In the genomic region with DNA sequence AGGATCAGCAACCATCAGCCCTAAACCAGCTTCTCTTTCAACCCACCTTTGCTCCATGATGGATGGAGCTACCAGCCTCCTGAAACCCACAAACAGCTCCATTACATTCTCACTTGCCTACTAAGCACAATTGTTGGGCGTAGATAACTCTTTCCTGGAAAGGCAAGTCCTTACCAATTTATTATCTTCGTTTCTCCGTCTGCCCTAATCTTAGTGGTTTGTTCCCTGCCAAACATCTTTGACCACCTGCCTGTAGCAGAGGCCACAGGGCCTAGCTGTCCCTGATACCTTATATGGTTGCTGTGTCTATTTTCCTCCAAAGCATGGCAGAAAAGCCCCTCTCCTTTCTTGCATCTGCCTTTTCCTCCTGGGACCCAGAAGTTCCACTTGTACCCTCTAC, we compare ENCODE assay signal across 25 mouse cellular contexts. TPM values are rescaled to one million over a fixed set of nuclear protein-coding genes. Genes with fewer than 3 reads are reported as not detected.
DNase-seq lines count a peak whose midpoint lies in the region; ATAC-seq lines count a peak whose summit lies in the region.
"Had no signal": no experiment of that assay in that cellular context is flagged by ENCODE, and none has a peak within 500 bp of the region (broad histone marks: within the 10 kb centered on the region; RNA-seq: fewer than 3 reads in every experiment).

No protein-coding gene starts in this region.

- peaks cover 5% of the 10 kb centered on the region; the same call in 1 of the 2 replicates for H3K27me3 ChIP-seq in liver, embryonic 12.5 days (replicated peaks)
- no peaks in the 10 kb centered on the region for H3K27me3 ChIP-seq in liver, embryonic 16.5 days (ENCODE audit: control insufficient read depth, insufficient read depth, low read depth, low read length)
- H3K27me3 ChIP-seq in hindbrain, embryonic 16.5 days (replicated peaks; ENCODE audit: control insufficient read depth, insufficient read depth, low read length): no peaks in the 10 kb centered on the region
- H3K27me3 ChIP-seq: embryonic facial prominence, embryonic 13.5 days; Patski had no signal

- H3K9ac ChIP-seq in liver, embryonic 12.5 days: no peak overlapping the region; the same call in 1 of the 2 replicates
- H3K9ac ChIP-seq in liver, embryonic 16.5 days (ENCODE audit: low read depth, low read length): no peak overlapping the region
- no peak overlapping the region for H3K9ac ChIP-seq in hindbrain, embryonic 16.5 days (ENCODE audit: low read depth, low read length)
- H3K9ac ChIP-seq: embryonic facial prominence, embryonic 13.5 days; forebrain, embryonic 12.5 days; heart, embryonic 15.5 days had no signal

- H3K27ac ChIP-seq in liver, embryonic 12.5 days: peak overlapping the region; percentile 73
- H3K27ac ChIP-seq in liver, embryonic 16.5 days (ENCODE audit: low read length): no peak overlapping the region
- no peak overlapping the region for H3K27ac ChIP-seq in hindbrain, embryonic 16.5 days (ENCODE audit: low read depth, low read length)
- H3K27ac ChIP-seq: embryonic facial prominence, embryonic 13.5 days; forebrain, embryonic 12.5 days; heart, adult 2 months; heart, embryonic 15.5 days; hindbrain, postnatal 0 days had no signal

- H3K4me1 ChIP-seq in liver, embryonic 12.5 days: peaks cover 38% of the 10 kb centered on the region
- no peaks in the 10 kb centered on the region for H3K4me1 ChIP-seq in liver, embryonic 16.5 days (ENCODE audit: control insufficient read depth, low read depth, low read length)
- H3K4me1 ChIP-seq in hindbrain, embryonic 16.5 days (ENCODE audit: control insufficient read depth, insufficient read depth, low read depth, low read length): no peaks in the 10 kb centered on the region
- H3K4me1 ChIP-seq: embryonic facial prominence, embryonic 13.5 days; forebrain, embryonic 12.5 days; heart, embryonic 15.5 days had no signal

- H3K4me3 ChIP-seq in liver, embryonic 12.5 days: no peak overlapping the region
- no peak overlapping the region for H3K4me3 ChIP-seq in liver, embryonic 16.5 days (ENCODE audit: low read depth, low read length)
- H3K4me3 ChIP-seq in hindbrain, embryonic 16.5 days (ENCODE audit: low read length): no peak overlapping the region
- H3K4me3 ChIP-seq: embryonic facial prominence, embryonic 13.5 days; forebrain, embryonic 12.5 days; heart, adult 2 months; heart, embryonic 15.5 days had no signal

- 35% methylated on average over 3 of the region's 3 CpGs for WGBS in liver, embryonic 12.5 days (ENCODE audit: insufficient replicate concordance)
- WGBS in liver, embryonic 16.5 days (ENCODE audit: insufficient replicate concordance): 35% methylated on average over 3 of the region's 3 CpGs
- 88% methylated on average over 3 of the region's 3 CpGs for WGBS in hindbrain, embryonic 16.5 days

- ATAC-seq in liver, embryonic 12.5 days: peak; percentile 88
- peak; percentile 59; the same call in 1 of the 2 replicates for ATAC-seq in liver, embryonic 16.5 days (ENCODE audit: low read depth)
- no peak for ATAC-seq in hindbrain, embryonic 16.5 days
- ATAC-seq: activated CD4-positive, CD25-positive, alpha-beta regulatory T cell, adult 4 months; forebrain, embryonic 16.5 days; hindbrain, postnatal 0 days; Patski had no signal

- H3K9me3 ChIP-seq in liver, embryonic 12.5 days (replicated peaks): no peaks in the 10 kb centered on the region
- no peaks in the 10 kb centered on the region for H3K9me3 ChIP-seq in liver, embryonic 16.5 days (replicated peaks; ENCODE audit: control insufficient read depth, low read length)
- H3K9me3 ChIP-seq in hindbrain, embryonic 16.5 days (ENCODE audit: control insufficient read depth, low read length): no peaks in the 10 kb centered on the region
- H3K9me3 ChIP-seq: embryonic facial prominence, embryonic 13.5 days; forebrain, embryonic 12.5 days; heart, embryonic 15.5 days had no signal

- no peaks in the 10 kb centered on the region for H3K36me3 ChIP-seq in liver, embryonic 12.5 days
- H3K36me3 ChIP-seq in liver, embryonic 16.5 days (ENCODE audit: control insufficient read depth, insufficient read depth): no peaks in the 10 kb centered on the region
- no peaks in the 10 kb centered on the region for H3K36me3 ChIP-seq in hindbrain, embryonic 16.5 days (ENCODE audit: control insufficient read depth, insufficient read depth, low read length)
- H3K36me3 ChIP-seq: embryonic facial prominence, embryonic 13.5 days; forebrain, embryonic 12.5 days; heart, embryonic 15.5 days had no signal

- peak overlapping the region; percentile 26 for H3K4me2 ChIP-seq in liver, embryonic 12.5 days
- H3K4me2 ChIP-seq in liver, embryonic 16.5 days (ENCODE audit: low read depth, low read length): no peak overlapping the region
- no peak overlapping the region for H3K4me2 ChIP-seq in hindbrain, embryonic 16.5 days (ENCODE audit: low read length)
- H3K4me2 ChIP-seq: embryonic facial prominence, embryonic 13.5 days; forebrain, embryonic 12.5 days; heart, embryonic 11.5 days; heart, embryonic 15.5 days had no signal

- DNase-seq in MEL-GATA-1-ER (ENCODE audit: extremely low read depth, low read depth): peak; percentile 56
- DNase-seq in c-Kit-positive CD71-positive TER-119-negative erythroid progenitor cells, embryonic 14.5 days (ENCODE audit: low read depth): peak; percentile 50
- DNase-seq in lung, postnatal 25 days (ENCODE audit: low spot score): no peak
- DNase-seq in Muller cell, postnatal 12 days (ENCODE audit: inconsistent ontology term): no peak
- DNase-seq: adrenal gland, postnatal 14 days; cerebellum, adult 11 months; cerebellum, adult 8-10 months; cerebellum, postnatal 25 days; gastrocnemius, postnatal 10 days; heart, adult 2 months; heart, postnatal 14 days had no signal

RNA-seq across cellular contexts. Expression of gene Gm13539, which starts 7.0 kb away (rescaled TPM):
- not detected in 2 replicates for polyA plus RNA-seq in liver, embryonic 12.5 days (2016; fragmentation: Nextera tagmentation; extraction: Ambion mirVana)
- not detected in 2 replicates for polyA plus RNA-seq in liver, embryonic 16.5 days (2015; fragmentation: Nextera tagmentation; extraction: Ambion mirVana)
- polyA plus RNA-seq in hindbrain, embryonic 16.5 days (2015; fragmentation: Nextera tagmentation; extraction: Ambion mirVana): not detected in 2 replicates
- polyA plus RNA-seq: activated CD4-positive, CD25-positive, alpha-beta regulatory T cell, adult 4 months; embryonic facial prominence, embryonic 13.5 days; forebrain, embryonic 12.5 days; forebrain, embryonic 16.5 days; frontal cortex, adult 2 months; heart, adult 2 months; heart, embryonic 11.5 days; heart, embryonic 15.5 days; hindbrain, embryonic 11.5 days; hindbrain, postnatal 0 days; intestine, embryonic 14.5 days; Patski had no signal

RNA-seq across cellular contexts. Expression of gene Lcn11, which starts 12.3 kb away (rescaled TPM):
- polyA plus RNA-seq in liver, embryonic 12.5 days (2016; fragmentation: Nextera tagmentation; extraction: Ambion mirVana): not detected in 2 replicates
- not detected in 2 replicates for polyA plus RNA-seq in liver, embryonic 16.5 days (2015; fragmentation: Nextera tagmentation; extraction: Ambion mirVana)
- polyA plus RNA-seq in hindbrain, embryonic 16.5 days (2015; fragmentation: Nextera tagmentation; extraction: Ambion mirVana): not detected in 2 replicates
- polyA plus RNA-seq: activated CD4-positive, CD25-positive, alpha-beta regulatory T cell, adult 4 months; embryonic facial prominence, embryonic 13.5 days; forebrain, embryonic 12.5 days; forebrain, embryonic 16.5 days; frontal cortex, adult 2 months; heart, adult 2 months; heart, embryonic 11.5 days; heart, embryonic 15.5 days; hindbrain, embryonic 11.5 days; hindbrain, postnatal 0 days; intestine, embryonic 14.5 days; Patski had no signal

RNA-seq across cellular contexts. Expression of gene Lcn3, which starts 23.7 kb away (rescaled TPM):
- polyA plus RNA-seq in liver, embryonic 12.5 days (2016; fragmentation: Nextera tagmentation; extraction: Ambion mirVana): not detected in 2 replicates
- not detected in 2 replicates for polyA plus RNA-seq in liver, embryonic 16.5 days (2015; fragmentation: Nextera tagmentation; extraction: Ambion mirVana)
- not detected in 2 replicates for polyA plus RNA-seq in hindbrain, embryonic 16.5 days (2015; fragmentation: Nextera tagmentation; extraction: Ambion mirVana)
- polyA plus RNA-seq: activated CD4-positive, CD25-positive, alpha-beta regulatory T cell, adult 4 months; embryonic facial prominence, embryonic 13.5 days; forebrain, embryonic 12.5 days; forebrain, embryonic 16.5 days; frontal cortex, adult 2 months; heart, adult 2 months; heart, embryonic 11.5 days; heart, embryonic 15.5 days; hindbrain, embryonic 11.5 days; hindbrain, postnatal 0 days; intestine, embryonic 14.5 days; Patski had no signal

RNA-seq across cellular contexts. Expression of gene Glt6d1, which starts 26.6 kb away (rescaled TPM):
- not detected in 2 replicates for polyA plus RNA-seq in liver, embryonic 12.5 days (2016; fragmentation: Nextera tagmentation; extraction: Ambion mirVana)
- not detected in 2 replicates for polyA plus RNA-seq in liver, embryonic 16.5 days (2015; fragmentation: Nextera tagmentation; extraction: Ambion mirVana)
- not detected in 2 replicates for polyA plus RNA-seq in hindbrain, embryonic 16.5 days (2015; fragmentation: Nextera tagmentation; extraction: Ambion mirVana)
- polyA plus RNA-seq: activated CD4-positive, CD25-positive, alpha-beta regulatory T cell, adult 4 months; embryonic facial prominence, embryonic 13.5 days; forebrain, embryonic 12.5 days; forebrain, embryonic 16.5 days; frontal cortex, adult 2 months; heart, adult 2 months; heart, embryonic 11.5 days; heart, embryonic 15.5 days; hindbrain, embryonic 11.5 days; hindbrain, postnatal 0 days; intestine, embryonic 14.5 days; Patski had no signal

RNA-seq across cellular contexts. Expression of gene Lcn9, which starts 33.9 kb away (rescaled TPM):
- not detected in 2 replicates for polyA plus RNA-seq in liver, embryonic 12.5 days (2016; fragmentation: Nextera tagmentation; extraction: Ambion mirVana)
- polyA plus RNA-seq in liver, embryonic 16.5 days (2015; fragmentation: Nextera tagmentation; extraction: Ambion mirVana): not detected in 2 replicates
- not detected in 2 replicates for polyA plus RNA-seq in hindbrain, embryonic 16.5 days (2015; fragmentation: Nextera tagmentation; extraction: Ambion mirVana)
- polyA plus RNA-seq: activated CD4-positive, CD25-positive, alpha-beta regulatory T cell, adult 4 months; embryonic facial prominence, embryonic 13.5 days; forebrain, embryonic 12.5 days; forebrain, embryonic 16.5 days; frontal cortex, adult 2 months; heart, adult 2 months; heart, embryonic 11.5 days; heart, embryonic 15.5 days; hindbrain, embryonic 11.5 days; hindbrain, postnatal 0 days; intestine, embryonic 14.5 days; Patski had no signal

Comparison
In these comparisons a context has a peak if more than half of its experiments do, and no peak if none do; other contexts are left out.
1. DNase-seq: peak in MEL-GATA-1-ER (single experiment) and c-Kit-positive CD71-positive TER-119-negative erythroid progenitor cells, embryonic 14.5 days (single experiment); none in lung, postnatal 25 days (single experiment) and Muller cell, postnatal 12 days (single experiment).